ENCODE assay signal across 8 mouse cellular contexts in the genomic region with DNA sequence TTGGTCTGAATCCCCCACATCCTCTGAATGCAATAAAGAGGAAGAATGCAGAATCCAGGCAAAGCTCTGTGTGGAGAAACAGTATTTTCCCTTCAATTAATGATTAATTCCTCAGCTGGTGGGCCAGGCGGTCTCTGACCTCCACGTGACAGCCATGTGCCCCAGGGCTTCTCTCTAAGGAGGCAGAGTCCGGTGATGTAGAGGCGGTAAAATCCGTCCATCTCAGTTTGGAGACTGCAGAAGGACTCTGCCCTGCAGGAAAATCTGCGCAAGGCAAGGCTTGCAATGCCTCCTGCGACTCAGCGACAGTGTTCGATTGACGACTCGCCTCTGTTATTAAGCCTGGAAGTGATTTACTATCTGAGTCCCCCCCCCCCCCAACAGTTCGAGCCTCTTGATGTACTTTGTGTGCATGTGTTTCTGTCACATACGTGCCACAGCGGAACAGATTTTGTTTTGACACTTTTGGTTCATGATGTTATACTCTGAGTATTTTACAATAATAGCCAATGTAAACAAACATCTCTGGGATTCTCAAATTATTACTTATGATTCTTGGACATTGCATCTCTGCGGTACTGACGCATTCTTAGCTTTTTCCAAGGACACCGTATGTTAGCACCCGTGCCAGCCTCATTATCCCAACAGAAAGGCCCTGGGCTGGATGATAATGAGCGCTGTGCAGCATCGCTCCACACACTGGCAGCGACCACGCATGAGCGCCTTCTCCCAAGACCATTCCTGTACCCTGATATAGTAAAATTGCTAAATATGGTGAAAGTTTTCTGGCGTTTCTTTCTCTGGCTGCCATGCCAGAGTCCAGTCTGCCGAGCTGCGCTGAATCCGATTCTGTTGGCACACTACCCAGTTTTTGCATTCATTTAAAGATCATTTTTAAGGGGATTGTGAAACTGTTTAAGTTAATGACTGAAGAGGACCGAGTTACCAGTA. TPM values are rescaled to one million over a fixed set of nuclear protein-coding genes. Genes with fewer than 3 reads are reported as not detected.
DNase-seq lines count a peak whose midpoint lies in the region; ATAC-seq lines count a peak whose summit lies in the region.

No protein-coding gene starts in this region.

- ATAC-seq in frontal cortex, adult (ENCODE audit: low TSS enrichment) = no peak
- ATAC-seq in embryonic facial prominence, embryonic 13.5 days (ENCODE audit: insufficient number of reproducible peaks, insufficient read depth, low FRiP score, low TSS enrichment, low read depth) = no peak
- ATAC-seq in stomach, embryonic 16.5 days (ENCODE audit: insufficient read depth, low FRiP score) = no peak

- H3K9ac ChIP-seq in embryonic facial prominence, embryonic 13.5 days = peak overlapping the region; percentile 76
- H3K9ac ChIP-seq in stomach, embryonic 16.5 days (ENCODE audit: low read length) = peak overlapping the region; percentile 86

- DNase-seq in frontal cortex, postnatal 36 days (ENCODE audit: low spot score in 2 of 2) = peak; percentile 47 to 69
- peak; percentile 43 to 54 for DNase-seq in adrenal gland, adult 18-20 months (ENCODE audit: low spot score in 2 of 2)
- peak; percentile 36 for DNase-seq in heart, postnatal 4 days
- DNase-seq in layer of hippocampus, postnatal 14 days (ENCODE audit: low spot score in 2 of 2) = peak; percentile 39 to 55
- peak; percentile 73 for DNase-seq in midbrain, embryonic 10.5 days (ENCODE audit: low spot score)

- no peaks in the 10 kb centered on the region for H3K27me3 ChIP-seq in embryonic facial prominence, embryonic 13.5 days
- peaks cover 11% of the 10 kb centered on the region for H3K27me3 ChIP-seq in midbrain, embryonic 10.5 days (ENCODE audit: low read depth, poor library complexity, severe bottlenecking)
- H3K27me3 ChIP-seq in stomach, embryonic 16.5 days (ENCODE audit: control insufficient read depth, insufficient read depth, low read length) = no peaks in the 10 kb centered on the region

- H3K27ac ChIP-seq in embryonic facial prominence, embryonic 13.5 days = peak overlapping the region; percentile 99
- peak overlapping the region; percentile 97 for H3K27ac ChIP-seq in midbrain, embryonic 10.5 days (replicated peaks)
- H3K27ac ChIP-seq in stomach, embryonic 16.5 days (ENCODE audit: low read length) = peak overlapping the region; percentile 99

- peaks cover 34% of the 10 kb centered on the region for H3K4me1 ChIP-seq in embryonic facial prominence, embryonic 13.5 days
- peaks cover 68% of the 10 kb centered on the region for H3K4me1 ChIP-seq in midbrain, embryonic 10.5 days
- peaks cover 41% of the 10 kb centered on the region for H3K4me1 ChIP-seq in stomach, embryonic 16.5 days (ENCODE audit: control insufficient read depth, insufficient read depth, low read length)

- 2% methylated on average over 28 of the region's 28 CpGs for WGBS in embryonic facial prominence, embryonic 13.5 days
- WGBS in midbrain, embryonic 10.5 days = 4% methylated on average over 28 of the region's 28 CpGs
- 8% methylated on average over 28 of the region's 28 CpGs for WGBS in stomach, embryonic 16.5 days

- peak overlapping the region; percentile 84 for H3K4me2 ChIP-seq in embryonic facial prominence, embryonic 13.5 days
- H3K4me2 ChIP-seq in stomach, embryonic 16.5 days (ENCODE audit: low read depth, low read length) = peak overlapping the region; percentile 87

- H3K9me3 ChIP-seq in embryonic facial prominence, embryonic 13.5 days = no peaks in the 10 kb centered on the region
- no peaks in the 10 kb centered on the region for H3K9me3 ChIP-seq in midbrain, embryonic 10.5 days (replicated peaks)
- H3K9me3 ChIP-seq in stomach, embryonic 16.5 days (replicated peaks; ENCODE audit: control insufficient read depth, low read length) = no peaks in the 10 kb centered on the region

- 0 out of 2 replicates have a peak, but pooled peaks cover 4% of the 10 kb centered on the region for H3K36me3 ChIP-seq in embryonic facial prominence, embryonic 13.5 days
- peaks cover 9% of the 10 kb centered on the region; the same call in 1 of the 2 replicates for H3K36me3 ChIP-seq in midbrain, embryonic 10.5 days
- H3K36me3 ChIP-seq in stomach, embryonic 16.5 days (ENCODE audit: control insufficient read depth, insufficient read depth, low read length) = no peaks in the 10 kb centered on the region

- H3K4me3 ChIP-seq in embryonic facial prominence, embryonic 13.5 days = peak overlapping the region; percentile 96
- peak overlapping the region; percentile 83 for H3K4me3 ChIP-seq in midbrain, embryonic 10.5 days
- peak overlapping the region; percentile 84 for H3K4me3 ChIP-seq in stomach, embryonic 16.5 days (replicated peaks; ENCODE audit: low read length)

RNA-seq across cellular contexts. Expression of gene Id2, which starts 0.5 kb away (rescaled TPM):
- 100 to 1,000 TPM; 404 to 543 TPM for total RNA-seq in adrenal gland, adult 18-20 months (2021)
- polyA plus RNA-seq in embryonic facial prominence, embryonic 13.5 days (2015; fragmentation: Nextera tagmentation; extraction: Ambion mirVana) = 494 and 543 TPM in 2 replicates
- 10 to 100 TPM; 35.5 to 38.2 TPM for total RNA-seq in heart, postnatal 4 days (2021)
- 100 to 1,000 TPM; 101 to 108 TPM for total RNA-seq in layer of hippocampus, postnatal 14 days (2021)
- 303 and 332 TPM in 2 replicates for polyA plus RNA-seq in midbrain, embryonic 10.5 days (2016; fragmentation: Nextera tagmentation; extraction: Ambion mirVana)
- polyA plus RNA-seq in stomach, embryonic 16.5 days (2015; fragmentation: Nextera tagmentation; extraction: Ambion mirVana) = 324 and 325 TPM in 2 replicates
